Mouse (Mus musculus): ENCODE data around the gene Nptx2. TPM values are rescaled to one million over a fixed set of nuclear protein-coding genes. Genes with fewer than 3 reads are reported as not detected.

The Nptx2 gene
- total and polyA plus RNA-seq, 3 experiments = not detected

DNA sequence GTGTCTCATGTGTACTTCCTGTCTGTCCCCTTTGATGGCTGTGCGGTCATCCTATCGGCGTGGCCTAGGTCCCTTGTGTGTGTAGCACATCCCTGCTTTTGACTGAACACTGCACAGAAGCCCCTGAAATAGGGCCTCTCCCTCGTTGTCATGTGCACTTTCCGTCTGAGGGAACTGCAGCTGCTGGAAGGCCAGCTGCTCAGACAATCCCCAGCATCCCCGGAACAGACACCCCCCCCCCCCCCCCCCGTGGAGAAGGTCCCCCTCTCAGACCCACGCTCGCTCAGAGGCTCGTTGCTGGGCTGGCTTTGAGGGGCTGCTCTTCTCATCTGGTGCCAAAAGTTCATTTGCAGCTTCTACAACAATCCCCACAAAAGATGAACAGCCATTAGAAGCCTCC is 11.0 kb downstream of the Nptx2 start:
- dilution Hi-C loops (cut with MboI; ENCODE audit: extremely low pct_ligation_motif_present, extremely low pct_unique_long_range_greater_than_20kb, low sequenced_read_pairs) = no loop called here
- peaks cover 3% of the 10 kb centered on the region for H3K9me3 ChIP-seq (replicated peaks; ENCODE audit: low read length)
- no peak overlapping the region for H3K4me2 ChIP-seq (ENCODE audit: insufficient read depth, low read depth, poor library complexity, severe bottlenecking)
- in situ Hi-C loops (cut with MboI; ENCODE audit: low pct_ligation_motif_present, low pct_unique_long_range_greater_than_20kb, low sequenced_read_pairs) = no loop called here
- H3K9ac ChIP-seq (ENCODE audit: insufficient read depth, low read depth) = no peak overlapping the region
- TF ChIP-seq USF2 (conservative IDR thresholded peaks at IDR 0.05; ENCODE audit: low read depth, low read length) (no peak), MEF2A (IDR thresholded peaks at IDR 0.05; ENCODE audit: borderline replicate concordance, low read depth, low read length) (no peak), E2F4 (IDR thresholded peaks at IDR 0.05; ENCODE audit: insufficient replicate concordance, low read depth, low read length) (no peak), NRF1 (IDR thresholded peaks at IDR 0.05; ENCODE audit: low read depth, low read length) (no peak), RCOR1 (conservative IDR thresholded peaks at IDR 0.05; ENCODE audit: low read depth, low read length) (no peak), JUN (IDR thresholded peaks at IDR 0.05; ENCODE audit: insufficient read depth, low read depth, low read length) (no peak), EP300 (IDR thresholded peaks at IDR 0.05; ENCODE audit: low read length) (no peak), SMC3 (IDR thresholded peaks at IDR 0.05; ENCODE audit: low read depth, low read length) (no peak), ZMIZ1 (IDR thresholded peaks at IDR 0.05; ENCODE audit: low read depth, low read length) (no peak), MAX (IDR thresholded peaks at IDR 0.05; ENCODE audit: low read length) (no peak), CHD2 (IDR thresholded peaks at IDR 0.05; ENCODE audit: low read length) (no peak), ZKSCAN1 (IDR thresholded peaks at IDR 0.05; ENCODE audit: borderline replicate concordance, low read depth, low read length) (no peak), RAD21 (IDR thresholded peaks at IDR 0.05; ENCODE audit: low read depth, low read length) (no peak), TCF12 (IDR thresholded peaks at IDR 0.05; ENCODE audit: low read depth, low read length) (no peak)
- no peak overlapping the region for H3K4me3 ChIP-seq (replicated peaks in 1 of 3; ENCODE audit: low read depth in 2 of 3, low read length in 2 of 3, poor library complexity in 1 of 3)
- no peaks in the 10 kb centered on the region for H3K4me1 ChIP-seq (ENCODE audit: control insufficient read depth in 1 of 2, insufficient read depth in 2 of 2)
- H3K79me2 ChIP-seq (replicated peaks; ENCODE audit: control insufficient read depth, extremely low read depth, insufficient read depth, poor library complexity, severe bottlenecking) = no peaks in the 10 kb centered on the region
- no peaks in the 10 kb centered on the region for H3K36me3 ChIP-seq (replicated peaks in 1 of 2; ENCODE audit: control insufficient read depth in 1 of 2, insufficient read depth in 1 of 2, low read length in 1 of 2)
- H3K27ac ChIP-seq (ENCODE audit: insufficient read depth, low read depth) = no peak overlapping the region
- H3K27me3 ChIP-seq (replicated peaks) = peaks cover 72% of the 10 kb centered on the region
- DNase-seq (ENCODE audit: extremely low read depth) = no peak

DNA sequence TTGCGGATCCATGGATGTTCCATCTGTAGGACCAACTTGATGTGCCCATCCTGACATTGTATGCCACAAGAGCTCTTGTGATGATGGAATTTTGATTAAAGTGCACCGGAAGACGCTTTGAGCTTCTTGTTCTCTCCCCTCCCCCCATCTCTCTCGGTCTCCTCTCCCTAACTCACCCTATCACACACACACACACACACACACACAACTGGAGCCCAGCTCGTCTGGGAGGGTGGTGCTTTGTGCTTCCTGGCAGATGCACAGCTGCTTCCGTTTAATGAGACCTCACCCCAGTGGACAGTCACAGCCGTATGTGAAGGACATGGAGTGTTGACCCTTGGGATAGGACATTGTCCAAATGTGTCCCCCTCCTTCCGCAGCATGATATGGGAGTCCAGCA is 11.7 kb downstream of the Nptx2 start:
- no peak overlapping the region for H3K4me2 ChIP-seq (ENCODE audit: insufficient read depth, low read depth, poor library complexity, severe bottlenecking)
- no peak overlapping the region for H3K4me3 ChIP-seq (replicated peaks in 1 of 3; ENCODE audit: low read depth in 2 of 3, low read length in 2 of 3, poor library complexity in 1 of 3)
- H3K9ac ChIP-seq (ENCODE audit: insufficient read depth, low read depth) = no peak overlapping the region
- in situ Hi-C loops (cut with MboI; ENCODE audit: low pct_ligation_motif_present, low pct_unique_long_range_greater_than_20kb, low sequenced_read_pairs) = no loop called here
- H3K79me2 ChIP-seq (replicated peaks; ENCODE audit: control insufficient read depth, extremely low read depth, insufficient read depth, poor library complexity, severe bottlenecking) = no peaks in the 10 kb centered on the region
- no peak for TF ChIP-seq MAZ (IDR thresholded peaks at IDR 0.05; ENCODE audit: low read depth, low read length)
- no peak for TF ChIP-seq TBP (conservative IDR thresholded peaks at IDR 0.05; ENCODE audit: low read depth, low read length)
- no peak for TF ChIP-seq SMC3 (IDR thresholded peaks at IDR 0.05; ENCODE audit: low read depth, low read length)
- TF ChIP-seq MXI1 (IDR thresholded peaks at IDR 0.05; ENCODE audit: low read depth, low read length) = no peak
- TF ChIP-seq ZKSCAN1 (IDR thresholded peaks at IDR 0.05; ENCODE audit: borderline replicate concordance, low read depth, low read length) = no peak
- TF ChIP-seq RCOR1 (conservative IDR thresholded peaks at IDR 0.05; ENCODE audit: low read depth, low read length) = no peak
- TF ChIP-seq E2F4 (IDR thresholded peaks at IDR 0.05; ENCODE audit: insufficient replicate concordance, low read depth, low read length) = no peak
- peaks cover 69% of the 10 kb centered on the region for H3K27me3 ChIP-seq (replicated peaks)
- no peaks in the 10 kb centered on the region for H3K36me3 ChIP-seq (replicated peaks in 1 of 2; ENCODE audit: control insufficient read depth in 1 of 2, insufficient read depth in 1 of 2, low read length in 1 of 2)
- DNase-seq (ENCODE audit: extremely low read depth) = no peak
- peaks cover 3% of the 10 kb centered on the region for H3K9me3 ChIP-seq (replicated peaks; ENCODE audit: low read length)
- H3K27ac ChIP-seq (ENCODE audit: insufficient read depth, low read depth) = no peak overlapping the region
- no peaks in the 10 kb centered on the region for H3K4me1 ChIP-seq (ENCODE audit: control insufficient read depth in 1 of 2, insufficient read depth in 2 of 2)
- dilution Hi-C loops (cut with MboI; ENCODE audit: extremely low pct_ligation_motif_present, extremely low pct_unique_long_range_greater_than_20kb, low sequenced_read_pairs) = no loop called here

Data from CH12.LX (cell line).